Mouse (Mus musculus): ENCODE results near the gene Gm4969. TPM values are rescaled to one million over a fixed set of nuclear protein-coding genes. Genes with fewer than 3 reads are reported as not detected.
"Not testable (repeated sequence)": the region's sequence is repeated elsewhere in the genome, so short reads cannot be mapped to it uniquely, and the experiment has no call there.

Gene Gm4969
- total RNA-seq, 2 experiments from 2014 or later = not detected

DNA sequence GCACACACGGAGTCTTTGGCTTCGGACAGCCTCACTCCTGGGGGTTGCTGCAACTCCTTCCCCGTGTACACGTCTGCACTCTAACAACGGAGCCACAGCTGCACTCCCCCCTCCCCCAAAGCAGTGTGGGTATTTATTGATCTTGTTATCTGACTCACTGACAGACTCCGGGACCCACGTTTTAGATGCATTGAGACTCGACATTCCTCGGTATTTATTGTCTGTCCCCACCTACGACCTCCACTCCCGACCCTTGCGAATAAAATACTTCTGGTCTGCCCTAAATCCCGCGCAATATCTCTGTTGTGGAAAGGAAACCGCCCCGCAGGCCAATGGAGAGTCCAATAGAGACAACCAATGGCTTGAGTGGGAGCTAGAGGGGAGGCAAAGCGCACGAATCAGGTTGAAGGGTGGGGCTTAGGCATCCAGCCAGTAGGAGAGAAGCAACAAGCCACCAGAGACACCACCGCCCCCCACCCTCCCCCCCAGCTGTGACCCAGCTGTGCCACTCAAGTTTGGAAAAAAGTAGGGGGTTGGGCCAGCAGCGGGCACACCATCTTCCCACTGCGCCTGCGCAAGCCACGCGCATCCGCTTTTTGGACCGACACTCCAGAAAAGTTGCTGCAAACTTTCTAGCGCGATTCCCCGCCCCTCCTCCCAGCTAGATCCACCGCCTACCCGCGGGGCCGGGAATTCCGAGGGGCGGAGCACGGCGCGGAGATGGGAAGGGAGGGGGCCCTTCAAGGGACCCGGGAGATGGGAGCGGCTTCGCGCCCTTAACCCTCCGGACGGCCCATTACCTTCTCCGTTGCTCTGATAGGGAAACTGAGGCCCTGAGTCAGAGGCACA lies 24.4 kb downstream of the Gm4969 start:
- peak; percentile 96 for DNase-seq

DNA sequence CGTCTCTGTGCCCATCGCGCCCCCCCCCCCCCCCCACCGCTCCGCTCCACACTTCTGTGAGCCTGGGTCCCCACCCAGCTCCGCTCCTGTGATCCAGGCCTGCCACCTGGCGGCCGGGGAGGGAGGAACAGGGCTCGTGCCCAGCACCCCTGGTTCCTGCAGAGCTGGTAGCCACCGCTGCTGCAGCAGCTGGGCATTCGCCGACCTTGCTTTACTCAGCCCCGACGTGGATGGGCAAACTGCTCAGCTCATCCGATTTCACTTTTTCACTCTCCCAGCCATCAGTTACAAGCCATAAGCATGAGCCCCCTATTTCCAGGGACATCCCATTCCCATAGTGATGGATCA lies 25.0 kb downstream of the Gm4969 start:
- peak; percentile 85 for DNase-seq

DNA sequence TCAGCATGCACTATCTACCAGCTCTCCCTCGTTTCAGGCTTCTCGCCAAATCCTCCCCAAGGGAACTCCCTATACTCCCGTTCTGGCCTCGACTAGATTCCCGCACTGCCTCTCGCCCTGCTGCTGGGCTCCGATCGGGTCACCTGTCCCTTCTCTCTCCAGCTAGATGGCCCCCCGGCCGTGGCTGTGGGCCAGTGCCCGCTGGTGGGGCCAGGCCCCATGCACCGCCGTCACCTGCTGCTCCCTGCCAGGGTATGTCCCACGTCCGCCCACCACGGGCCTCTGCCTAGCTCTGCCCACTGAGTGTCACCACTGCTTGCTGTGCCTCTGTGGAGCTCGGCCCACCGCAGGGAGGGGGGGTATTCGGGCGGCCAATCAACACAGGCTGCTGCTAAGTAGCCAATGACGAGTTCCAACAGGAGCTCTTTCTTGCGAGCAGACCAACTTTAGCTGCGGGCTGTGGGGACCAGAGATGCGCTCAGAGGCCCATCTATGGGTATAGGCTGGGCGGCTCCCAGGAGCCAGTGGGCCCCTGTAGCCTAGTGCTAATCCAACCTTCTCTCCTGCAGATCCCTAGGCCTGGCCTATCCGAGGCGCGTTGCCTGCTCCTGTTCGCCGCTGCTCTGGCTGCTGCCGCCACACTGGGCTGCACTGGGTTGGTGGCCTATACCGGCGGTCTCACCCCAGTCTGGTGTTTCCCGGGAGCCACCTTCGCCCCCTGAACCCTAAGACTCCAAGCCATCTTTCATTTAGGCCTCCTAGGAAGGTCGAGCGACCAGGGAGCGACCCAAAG lies 25.6 kb downstream of the Gm4969 start:
- DNase-seq = peak; percentile 71

DNA sequence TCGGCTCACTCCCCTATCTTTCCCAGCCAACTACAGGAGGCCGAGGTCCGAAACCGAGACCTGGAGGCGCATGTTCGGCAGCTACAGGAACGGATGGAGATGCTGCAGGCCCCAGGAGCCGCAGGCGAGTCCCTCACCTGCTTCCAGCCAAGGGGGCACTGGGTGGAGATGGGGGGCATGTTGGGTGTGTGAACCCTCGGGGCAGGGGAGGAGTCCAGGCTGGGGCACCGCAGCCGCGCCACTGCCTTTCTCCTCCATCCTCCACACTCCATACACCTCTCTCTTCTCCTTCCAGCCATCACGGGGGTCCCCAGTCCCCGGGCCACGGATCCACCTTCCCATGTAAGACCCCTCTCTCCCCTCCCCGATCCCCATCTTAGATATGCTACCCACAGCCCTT lies 26.3 kb downstream of the Gm4969 start:
- DNase-seq = no peak

DNA sequence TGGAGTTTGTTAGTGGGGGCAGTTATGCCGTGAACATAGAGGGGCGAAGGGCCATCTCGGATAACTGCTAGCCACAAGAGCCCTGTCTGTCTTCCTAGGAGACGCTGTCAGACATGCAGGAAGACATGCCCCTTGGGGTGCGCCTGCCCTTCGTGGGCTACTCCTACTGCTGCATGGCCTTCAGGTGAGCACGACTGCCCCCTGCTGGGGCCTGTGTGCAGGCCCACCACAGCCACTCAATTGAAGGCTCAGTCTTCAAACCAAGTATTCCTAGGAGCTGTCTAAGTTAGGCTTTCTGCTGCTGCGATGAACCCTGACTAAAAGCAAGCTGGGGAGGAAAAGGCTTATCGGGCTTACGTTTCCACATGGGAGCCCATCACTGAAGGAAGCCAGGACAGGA lies 29.4 kb downstream of the Gm4969 start:
- DNase-seq = peak; percentile 54

DNA sequence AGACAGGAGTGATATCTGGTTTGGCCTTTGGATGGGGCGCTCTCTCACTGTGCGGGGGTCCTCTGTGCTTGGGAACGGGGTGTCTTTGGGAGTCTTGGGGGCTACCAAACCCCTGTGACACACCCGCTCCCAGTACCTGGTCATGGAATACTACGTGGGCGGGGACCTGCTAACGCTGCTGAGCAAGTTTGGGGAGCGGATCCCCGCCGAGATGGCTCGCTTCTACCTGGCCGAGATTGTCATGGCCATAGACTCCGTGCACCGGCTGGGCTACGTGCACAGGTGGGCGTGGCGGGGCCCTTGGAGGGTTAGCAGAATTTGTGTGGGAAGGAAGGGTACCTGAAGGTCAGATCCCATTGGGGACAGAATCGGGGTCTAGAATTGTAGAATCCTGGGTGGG lies 31.4 kb downstream of the Gm4969 start:
- no peak for DNase-seq

DNA sequence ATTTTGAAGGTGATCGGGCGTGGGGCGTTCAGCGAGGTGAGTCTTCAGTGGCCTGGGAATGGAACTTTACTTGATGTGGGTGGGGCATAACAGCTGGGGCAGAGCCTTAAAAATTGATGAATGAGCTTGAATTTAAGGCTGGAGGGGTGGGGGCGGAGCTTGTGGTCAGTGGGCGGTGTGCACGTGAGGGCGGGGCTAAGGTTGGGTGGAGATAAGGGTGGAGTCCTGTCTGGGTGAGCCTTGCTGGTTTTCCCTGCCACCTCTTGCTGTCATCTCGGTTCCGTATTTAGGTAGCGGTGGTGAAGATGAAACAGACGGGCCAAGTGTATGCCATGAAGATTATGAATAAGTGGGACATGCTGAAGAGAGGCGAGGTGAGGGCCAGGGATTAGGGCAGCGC lies 32.1 kb downstream of the Gm4969 start:
- peak; percentile 48 for DNase-seq

DNA sequence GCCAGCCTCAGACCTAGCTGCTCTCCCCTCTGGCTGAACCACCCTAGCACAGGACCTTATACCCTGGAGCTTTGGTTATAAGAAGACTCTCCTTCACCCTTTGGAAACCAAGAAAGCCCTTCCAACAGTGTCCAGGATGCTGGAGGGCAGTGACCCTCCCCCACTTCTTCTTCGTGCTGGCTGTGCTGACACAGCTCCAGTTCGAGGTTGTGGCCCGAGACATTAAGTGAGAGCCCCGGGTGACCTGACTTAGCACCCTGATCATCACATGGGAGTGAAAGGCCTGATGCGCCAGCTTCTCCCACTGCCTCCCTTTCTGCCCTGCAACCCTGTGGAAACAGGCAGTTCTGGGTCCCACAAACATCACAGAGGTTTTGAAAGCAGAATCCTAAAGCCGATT lies 32.7 kb downstream of the Gm4969 start:
- no peak for DNase-seq

DNA sequence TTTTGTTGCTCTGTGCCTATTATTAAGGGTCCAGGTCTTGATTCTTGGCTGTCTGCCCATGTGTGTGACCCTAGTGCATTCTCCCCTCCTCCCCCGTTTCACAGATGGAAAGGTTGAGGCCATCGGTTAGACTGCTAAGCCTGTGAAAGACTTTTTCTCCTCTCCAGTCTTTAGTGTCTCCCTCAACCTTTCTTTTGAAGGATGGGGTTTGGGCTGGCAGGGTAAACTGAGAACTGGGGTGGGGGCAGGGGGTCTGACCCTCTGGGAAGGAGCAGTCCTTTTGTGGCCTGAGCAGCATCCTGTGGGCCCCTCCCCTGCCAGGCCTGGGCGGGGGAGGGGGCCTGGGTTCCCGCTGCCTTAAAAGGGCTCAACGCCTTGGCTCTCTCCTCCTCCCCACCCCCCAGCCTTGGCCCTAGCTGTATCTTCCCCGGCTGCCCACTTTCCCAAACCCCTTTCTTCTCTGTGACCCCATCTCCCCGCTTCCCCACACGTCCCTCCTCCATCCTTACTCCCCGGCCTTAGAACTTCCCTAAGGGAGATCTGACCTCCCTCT lies 33.2 kb downstream of the Gm4969 start:
- DNase-seq = no peak

DNA sequence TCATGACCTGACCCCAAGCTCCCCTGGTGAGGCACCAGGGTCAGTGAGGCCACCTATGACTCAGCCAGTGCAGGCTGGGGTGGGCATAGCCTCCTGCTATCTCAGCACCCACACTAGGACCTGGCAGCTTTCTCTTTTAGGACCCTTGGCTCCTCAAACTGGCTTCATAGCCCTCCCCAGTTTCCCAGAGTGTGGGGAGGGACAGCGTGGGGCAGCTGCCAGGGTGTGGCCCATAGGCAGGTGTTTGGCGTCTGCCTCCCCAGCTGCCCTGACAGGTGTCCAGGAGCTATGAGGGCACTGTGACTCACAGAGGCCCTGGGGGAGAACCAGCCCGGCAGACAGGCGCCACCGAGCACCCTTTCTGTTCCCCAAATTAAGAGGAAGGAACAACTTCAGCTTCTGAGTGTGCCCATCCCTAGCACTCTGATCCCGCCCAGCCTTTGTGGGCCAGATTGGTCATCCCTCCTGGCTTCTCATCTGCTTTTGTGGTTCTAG lies 33.8 kb downstream of the Gm4969 start:
- peak; percentile 80 for DNase-seq

DNA sequence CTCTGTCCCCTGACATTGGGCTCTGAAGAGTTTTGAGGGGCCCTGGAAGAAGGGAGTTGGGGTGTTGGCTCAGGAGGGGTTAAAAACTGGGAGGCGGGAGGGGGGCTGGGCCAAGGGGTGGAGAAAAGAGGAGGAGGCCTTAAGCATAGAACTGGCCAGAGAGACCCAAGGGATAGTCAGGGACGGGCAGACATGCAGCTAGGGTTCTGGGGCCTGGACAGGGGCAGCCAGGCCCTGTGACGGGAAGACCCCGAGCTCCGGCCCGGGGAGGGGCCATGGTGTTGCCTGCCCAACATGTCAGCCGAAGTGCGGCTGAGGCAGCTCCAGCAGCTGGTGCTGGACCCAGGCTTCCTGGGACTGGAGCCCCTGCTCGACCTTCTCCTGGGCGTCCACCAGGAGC lies 34.5 kb downstream of the Gm4969 start, which contains the start of gene Dmpk:
Gene Dmpk (plus strand): TSS at position 149 of the 400 bp plus-strand sequence.
- DNase-seq = peak; percentile 65

DNA sequence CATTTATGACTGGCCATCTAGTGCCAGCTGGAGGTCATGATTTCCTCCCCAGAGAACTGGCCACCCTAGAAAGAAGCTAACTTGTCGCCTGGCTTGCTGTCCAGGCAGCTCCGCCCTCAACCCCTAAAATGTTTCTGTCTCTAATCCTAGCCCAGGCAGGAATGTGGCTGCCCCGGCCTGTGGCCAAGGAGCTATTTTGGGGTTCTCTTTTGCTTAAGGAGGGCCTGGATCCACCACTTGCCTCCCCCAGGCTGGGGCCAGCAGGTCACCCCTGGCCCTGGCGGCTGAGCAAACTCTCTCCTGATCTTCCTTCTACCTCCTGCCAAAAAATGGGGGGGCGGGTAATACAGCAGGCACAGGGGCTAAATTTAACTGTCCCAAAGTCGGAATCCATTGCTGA lies 35.1 kb downstream of the Gm4969 start:
- peak; percentile 91 for DNase-seq

DNA sequence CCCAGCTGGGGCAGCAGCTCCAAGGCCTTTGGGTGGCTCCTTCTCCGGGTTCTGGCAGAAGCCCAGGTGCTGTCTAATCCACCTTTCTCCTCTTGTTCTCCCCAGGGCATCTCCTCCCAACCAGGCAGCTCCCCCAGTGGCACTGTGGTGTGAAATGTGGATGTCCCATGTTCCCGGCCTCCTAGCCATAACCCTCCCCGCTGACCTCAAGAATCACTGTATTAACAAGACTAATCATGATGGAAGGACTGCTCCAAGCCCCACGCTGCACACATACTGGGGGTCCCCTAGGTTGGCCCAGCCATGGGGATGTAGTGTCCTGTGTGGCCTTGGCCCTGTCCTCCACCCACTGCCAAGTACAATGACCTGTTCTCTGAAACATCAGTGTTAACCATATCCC lies 36.0 kb downstream of the Gm4969 start:
- no peak for DNase-seq

DNA sequence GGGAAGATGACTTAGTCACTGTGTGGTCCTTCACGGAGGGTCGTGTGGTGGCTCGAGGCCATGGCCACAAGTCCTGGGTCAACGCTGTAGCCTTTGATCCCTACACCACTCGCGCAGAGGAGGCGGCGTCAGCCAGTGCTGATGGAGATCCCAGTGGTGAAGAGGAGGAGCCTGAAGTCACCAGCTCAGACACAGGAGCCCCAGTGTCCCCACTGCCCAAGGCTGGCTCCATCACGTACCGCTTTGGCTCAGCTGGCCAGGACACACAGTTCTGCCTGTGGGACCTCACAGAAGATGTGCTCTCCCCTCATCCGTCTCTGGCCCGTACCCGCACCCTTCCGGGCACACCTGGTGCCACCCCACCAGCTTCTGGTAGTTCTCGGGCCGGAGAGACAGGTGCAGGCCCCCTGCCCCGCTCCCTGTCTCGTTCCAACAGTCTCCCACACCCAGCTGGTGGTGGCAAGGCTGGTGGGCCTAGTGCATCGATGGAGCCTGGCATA lies 37.7 kb downstream of the Gm4969 start:
- no peak for DNase-seq

DNA sequence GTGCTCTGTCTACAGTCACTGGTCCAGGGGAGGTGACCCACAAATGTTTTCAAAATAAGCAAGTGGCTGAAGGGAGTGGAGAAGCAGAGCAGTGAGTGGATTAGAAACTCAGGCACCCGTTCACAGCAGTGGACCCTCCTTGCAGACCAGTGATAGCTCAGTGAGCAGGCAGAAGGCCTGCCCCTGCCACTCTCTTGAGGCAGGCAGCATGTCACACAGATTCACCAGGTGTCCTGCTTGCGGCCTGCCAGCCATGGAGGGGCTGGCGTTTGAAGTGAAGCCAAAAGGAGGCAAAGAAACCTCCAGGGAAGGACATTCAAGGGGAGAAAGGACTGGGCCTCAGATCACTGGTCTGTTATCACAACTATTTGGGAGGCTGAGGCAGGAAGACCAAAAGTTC lies 39.4 kb downstream of the Gm4969 start:
- no peak for DNase-seq

DNA sequence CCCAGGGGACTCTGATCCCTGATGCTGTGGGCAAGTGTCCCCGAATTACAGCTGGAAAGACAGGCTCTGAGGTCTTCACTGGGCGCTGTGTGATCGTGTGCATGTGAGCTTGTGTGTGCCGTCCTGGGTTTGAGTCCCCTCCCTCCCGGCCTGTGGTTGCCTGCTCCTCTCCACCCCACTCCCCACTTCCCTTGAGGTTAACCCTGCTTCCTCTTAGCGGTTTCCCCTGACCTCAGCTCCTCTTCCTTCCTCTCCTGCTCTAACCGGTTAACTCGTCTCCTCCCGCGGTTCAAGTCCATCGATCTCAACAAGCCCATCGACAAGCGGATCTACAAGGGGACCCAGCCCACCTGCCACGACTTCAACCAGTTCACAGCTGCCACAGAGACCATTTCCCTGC lies 40.4 kb downstream of the Gm4969 start:
- peak; percentile 41 for DNase-seq

DNA sequence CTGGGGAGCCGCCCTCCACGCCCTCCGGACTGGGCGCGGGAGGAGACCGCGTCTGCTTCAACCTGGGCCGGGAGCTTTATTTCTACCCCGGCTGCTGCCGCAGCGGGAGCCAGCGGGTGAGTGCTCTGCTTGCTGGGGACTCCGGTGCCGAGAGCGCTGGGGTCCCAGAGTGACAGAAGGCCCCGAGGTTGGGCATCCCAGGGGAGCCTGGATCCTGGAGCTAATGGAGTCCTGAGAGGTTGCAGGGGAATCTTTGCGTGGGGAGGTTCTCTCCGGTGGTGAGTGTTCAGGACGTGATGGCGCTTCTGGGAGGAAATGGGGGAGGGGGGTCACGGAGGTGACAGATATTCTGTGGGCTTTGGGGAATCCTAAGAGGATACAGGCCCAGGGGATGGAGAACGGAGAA lies 41.6 kb downstream of the Gm4969 start:
- DNase-seq = no peak

DNA sequence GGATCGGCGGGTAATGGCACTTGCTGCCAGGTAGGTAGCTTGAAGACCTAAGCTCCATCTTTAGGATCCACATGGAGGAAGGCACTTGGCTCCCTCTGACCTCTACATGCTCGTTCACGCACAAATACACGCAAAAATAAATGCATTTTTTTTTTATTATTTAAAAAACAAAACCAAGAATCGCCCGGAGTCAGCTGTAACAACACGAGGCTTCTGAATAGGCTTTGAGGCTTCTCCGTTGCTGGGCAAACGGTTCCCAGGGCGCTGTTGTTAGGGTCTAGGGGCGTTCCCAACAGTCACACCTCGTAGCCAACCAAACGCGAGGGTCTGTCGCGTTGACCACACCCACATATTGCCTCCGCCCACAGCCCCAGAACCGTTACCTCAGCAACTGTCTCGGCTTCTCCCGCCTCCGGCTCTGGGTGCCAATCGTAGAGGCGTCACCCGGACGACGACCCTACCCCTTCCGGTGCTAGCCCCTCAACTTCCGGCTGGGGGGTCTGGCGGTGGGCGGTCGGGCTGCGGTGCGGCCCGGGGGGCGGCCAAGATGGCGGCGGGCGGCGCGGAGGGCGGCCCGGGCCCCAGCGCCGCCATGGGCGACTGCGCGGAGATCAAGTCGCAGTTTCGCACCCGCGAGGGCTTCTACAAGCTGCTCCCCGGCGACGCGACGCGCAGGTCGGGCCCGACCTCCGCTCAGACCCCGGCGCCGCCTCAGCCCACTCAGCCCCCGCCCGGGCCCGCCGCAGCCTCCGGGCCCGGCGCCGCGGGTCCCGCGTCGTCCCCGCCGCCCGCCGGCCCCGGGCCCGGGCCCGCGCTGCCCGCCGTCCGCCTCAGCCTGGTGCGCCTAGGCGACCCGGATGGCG lies 42.2 kb downstream of the Gm4969 start, which contains the start of gene Dmwd:
Gene Dmwd (plus strand): TSS at position 505 of the 863 bp plus-strand sequence.
- peak; percentile 95 for DNase-seq

DNA sequence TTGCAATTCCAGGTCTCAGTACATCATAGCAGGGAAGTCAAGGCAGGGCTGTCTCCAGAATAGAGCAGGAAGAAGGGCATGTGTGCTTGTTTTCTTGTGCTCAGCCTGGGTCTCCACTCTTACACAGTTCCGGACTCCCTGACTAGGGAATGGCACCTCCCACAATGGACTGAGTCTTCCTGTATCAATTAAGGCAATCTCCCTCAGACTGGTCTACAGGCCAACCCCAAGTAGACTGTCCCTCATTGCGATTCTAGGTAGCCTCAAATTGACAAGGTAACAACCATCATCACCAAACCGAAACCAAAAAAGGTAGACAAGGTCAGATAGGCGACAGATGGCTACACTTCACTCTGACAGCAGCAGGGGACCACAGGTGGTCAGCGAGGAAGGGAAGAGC lies 42.9 kb downstream of the Gm4969 start:
- DNase-seq = no peak

DNA sequence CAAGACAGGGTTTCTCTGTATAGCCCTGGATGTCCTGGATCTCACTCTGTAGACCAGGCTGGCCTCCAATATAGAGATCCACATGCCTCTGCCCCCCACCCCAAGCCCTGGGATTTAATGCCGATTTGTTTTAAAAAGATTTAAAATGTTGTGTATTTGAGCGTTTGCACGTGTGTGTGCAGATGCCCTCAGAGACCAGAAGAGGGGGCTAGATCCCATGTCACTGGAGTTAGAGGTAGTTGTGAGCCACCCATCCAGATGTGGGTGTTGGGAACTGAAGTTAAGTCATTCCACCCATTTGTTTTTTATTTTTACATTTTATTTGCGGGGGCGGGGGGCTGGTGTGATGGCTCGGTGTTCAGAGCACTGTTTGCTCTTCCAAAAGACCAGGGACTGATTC lies 43.7 kb downstream of the Gm4969 start:
- DNase-seq = no peak

DNA sequence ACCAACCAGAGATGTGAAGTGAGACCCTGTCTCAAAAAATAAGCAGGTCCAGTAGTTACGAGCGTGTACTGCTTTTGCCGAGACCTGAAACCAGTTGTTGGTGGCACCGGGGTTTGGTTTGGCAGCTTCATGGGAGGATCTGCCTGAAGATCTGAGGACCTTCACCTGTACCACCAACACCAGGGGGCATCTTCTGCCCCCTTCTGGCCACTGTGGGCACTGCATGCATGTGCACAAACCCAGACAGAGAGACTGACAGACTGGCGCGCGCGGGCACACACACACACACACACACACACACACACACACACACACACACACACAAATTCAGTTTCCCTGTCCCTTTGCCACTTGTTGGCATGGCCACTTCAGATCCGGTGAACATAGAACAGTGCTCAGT lies 44.7 kb downstream of the Gm4969 start:
- DNase-seq = no peak

DNA sequence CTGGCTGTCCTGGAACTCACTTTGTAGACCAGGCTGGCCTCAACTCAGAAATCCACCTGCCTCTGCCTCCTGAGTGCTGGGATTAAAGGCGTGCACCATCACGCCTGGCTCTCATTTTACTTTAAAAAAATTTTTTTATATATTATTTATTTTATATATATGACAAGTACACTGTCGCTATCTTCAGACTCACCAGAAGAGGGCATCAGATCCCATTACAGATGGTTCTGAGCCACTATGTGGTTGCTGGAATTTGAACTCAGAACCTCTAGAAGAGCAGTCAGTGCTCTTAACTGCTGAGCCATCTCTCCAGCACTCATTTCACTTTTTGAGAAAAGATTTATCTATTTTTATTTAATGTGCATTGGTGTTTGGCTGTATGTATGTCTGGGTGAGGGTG lies 47.1 kb downstream of the Gm4969 start:
- not testable (repeated sequence) for DNase-seq
